Mouse (Mus musculus) liver, embryonic 14.5 days (tissue): Measurements from ENCODE around the gene Mfsd10.

ENCODE experiments used
- CTCF ChIP-seq: IDR thresholded peaks from 2 replicates; pipeline ENCODE4 v1.5.1; 2016; ENCODE audit warnings: antibody characterized with exemption, low read depth, control low read depth
- EP300 ChIP-seq: IDR thresholded peaks from 2 replicates; pipeline ENCODE4 v1.6.1; 2016; ENCODE audit warnings: antibody characterized with exemption, low read depth

GRCm38 (mm10) chr5:34652961-34653360, 15.9 kb upstream of the Mfsd10 start:
- TF ChIP-seq CTCF = no peak
- no peak for TF ChIP-seq EP300
